Mouse (Mus musculus) heart, postnatal 0 days (tissue): ENCODE data around the gene Tbl2.

Experiments used
- CTCF ChIP-seq: IDR thresholded peaks from 2 replicates; pipeline ENCODE4 v1.5.1; 2016; ENCODE audit warnings: antibody characterized with exemption, control low read depth, low read depth
- EP300 ChIP-seq: IDR thresholded peaks from 2 replicates; pipeline ENCODE4 v1.6.1; 2016; ENCODE audit warnings: antibody characterized with exemption, low read depth

GRCm38 (mm10) chr5:135103999-135104660 lies 45.3 kb upstream of the Tbl2 start:
- TF ChIP-seq CTCF (peak; percentile 55), EP300 (no peak)
